Mouse (Mus musculus) liver, embryonic 14.5 days (tissue): Measurements from ENCODE around the gene Sh3d21. TPM values are rescaled to one million over a fixed set of nuclear protein-coding genes. Genes with fewer than 3 reads are reported as not detected.

Experiments
- ATAC-seq: fragments of 200-750 bp; cut with Nextera tagmentation; 2 replicates; pipeline ENCODE4 v1.8.0; 2017; ENCODE audit warnings: moderate number of reproducible peaks, mild to moderate bottlenecking, moderate library complexity; ENCODE audit not compliant: insufficient read depth
- DNase-seq, 3 experiments: peaks; one replicate each; pipeline ENCODE4 v3.0.0-alpha.2; 2012 to 2013; ENCODE audit warnings: low read depth in 3 of 3, low spot score in 3 of 3
- H3K27ac ChIP-seq: fragments of 300-500 bp; sonication (generic); 2 replicates; pipeline ENCODE4 v1.5.1; 2014; ENCODE audit warnings: moderate library complexity, mild to moderate bottlenecking, control low read depth, inconsistent platforms
- H3K27me3 ChIP-seq: fragments of 300-500 bp; sonication (generic); 2 replicates; pipeline ENCODE4 v1.6.1; 2014; ENCODE audit warnings: mild to moderate bottlenecking, low read length, moderate library complexity; ENCODE audit not compliant: control insufficient read depth, insufficient read depth
- H3K36me3 ChIP-seq: fragments of 300-500 bp; sonication (generic); replicated peaks from 2 replicates; pipeline ENCODE4 v1.6.1; 2014; ENCODE audit warnings: low read depth; ENCODE audit not compliant: control insufficient read depth, insufficient read depth
- H3K4me1 ChIP-seq, 2 experiments: fragments of 200-500 bp in 1 of 2; fragments of 300-500 bp in 1 of 2; sonication (generic) in 1 of 2; replicated peaks; 2 replicates each; pipeline ENCODE4 v1.6.1; 2012 to 2014; ENCODE audit warnings: antibody characterized with exemption in 1 of 2, inconsistent platforms in 1 of 2, low read length in 1 of 2; ENCODE audit not compliant: control insufficient read depth in 2 of 2, insufficient read depth in 2 of 2
- H3K4me2 ChIP-seq: fragments of 300-500 bp; sonication (generic); 2 replicates; pipeline ENCODE4 v1.6.1; 2014; ENCODE audit warnings: low read depth, mild to moderate bottlenecking, control low read depth, moderate library complexity
- H3K4me3 ChIP-seq, 2 experiments: fragments of 200-500 bp in 1 of 2; fragments of 300-500 bp in 1 of 2; sonication (generic) in 1 of 2; 2 replicates each; pipeline ENCODE4 v1.5.1; 2012 to 2014; ENCODE audit warnings: low read depth in 2 of 2, low read length in 2 of 2, mild to moderate bottlenecking in 2 of 2, control low read depth in 1 of 2, inconsistent platforms in 1 of 2, moderate library complexity in 1 of 2; ENCODE audit not compliant: insufficient read depth in 1 of 2
- H3K9ac ChIP-seq: fragments of 300-500 bp; sonication (generic); replicated peaks from 2 replicates; pipeline ENCODE4 v1.6.1; 2014; ENCODE audit warnings: mild to moderate bottlenecking, control low read depth, moderate library complexity
- H3K9me3 ChIP-seq: fragments of 300-500 bp; sonication (generic); 2 replicates; pipeline ENCODE4 v1.6.1; 2016; ENCODE audit warnings: low read length, mixed read lengths; ENCODE audit not compliant: control insufficient read depth
- CTCF ChIP-seq: IDR thresholded peaks from 2 replicates; pipeline ENCODE4 v1.5.1; 2016; ENCODE audit warnings: antibody characterized with exemption, low read depth, control low read depth
- EP300 ChIP-seq: IDR thresholded peaks from 2 replicates; pipeline ENCODE4 v1.6.1; 2016; ENCODE audit warnings: antibody characterized with exemption, low read depth
- WGBS: fragments of 180-500 bp; shearing (Covaris S2); extraction: QIAGEN DNeasy Blood & Tissue Kit; methylation state at CpG from one replicate; pipeline ENCODE4 v1.1.7; 2014; ENCODE audit not compliant: insufficient replicate concordance; 5-methylcytosine and 5-hydroxymethylcytosine counted together
- polyA plus RNA-seq, 2 experiments: library from polyadenylated mRNA; depleted of rRNA in 1 of 2; stranded (reverse) in 1 of 2; unstranded in 1 of 2; fragments of >200 nt; fragmentation: Nextera tagmentation in 1 of 2; extraction: Ambion mirVana in 1 of 2; gene quantifications; 2 replicates each; pipeline versions ENCODE4 v1.2.1 to v1.2.3; 2012 to 2014

Gene Sh3d21
- polyA plus RNA-seq, 2 experiments, result 0.46 to 0.93 TPM

DNA sequence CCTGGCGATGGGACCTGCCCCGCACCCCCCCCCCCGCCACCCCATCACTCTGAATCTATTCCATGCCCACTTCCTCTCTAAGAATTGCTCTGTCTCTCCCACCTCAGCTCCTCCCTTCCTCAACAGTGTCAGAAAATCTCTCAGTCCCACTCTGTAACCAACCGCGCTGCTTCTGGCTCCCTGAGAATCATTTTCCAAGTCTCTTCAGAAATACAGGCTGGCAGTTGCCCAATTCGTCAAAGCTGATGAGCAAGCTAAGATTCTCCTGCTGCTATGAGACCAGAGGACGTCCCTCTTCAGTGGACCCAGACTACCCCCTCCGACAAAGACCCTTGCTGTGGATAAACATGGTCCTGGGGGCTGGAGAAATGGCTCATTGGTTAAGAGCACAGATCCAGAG lies 3.8 kb downstream of the Sh3d21 start:
- no peak overlapping the region for H3K4me2 ChIP-seq
- ATAC-seq (no peak), DNase-seq (no peak)
- no peaks in the 10 kb centered on the region for H3K36me3 ChIP-seq
- peaks cover 4 to 19% of the 10 kb centered on the region in 2 experiments for H3K4me1 ChIP-seq
- no peak overlapping the region for H3K27ac ChIP-seq
- no peaks in the 10 kb centered on the region for H3K9me3 ChIP-seq
- TF ChIP-seq EP300 (no peak), CTCF (no peak)
- H3K9ac ChIP-seq, result no peak overlapping the region
- no peaks in the 10 kb centered on the region for H3K27me3 ChIP-seq
- WGBS, result 65% methylated on average over 8 of the region's 8 CpGs
- no peak overlapping the region for H3K4me3 ChIP-seq

DNA sequence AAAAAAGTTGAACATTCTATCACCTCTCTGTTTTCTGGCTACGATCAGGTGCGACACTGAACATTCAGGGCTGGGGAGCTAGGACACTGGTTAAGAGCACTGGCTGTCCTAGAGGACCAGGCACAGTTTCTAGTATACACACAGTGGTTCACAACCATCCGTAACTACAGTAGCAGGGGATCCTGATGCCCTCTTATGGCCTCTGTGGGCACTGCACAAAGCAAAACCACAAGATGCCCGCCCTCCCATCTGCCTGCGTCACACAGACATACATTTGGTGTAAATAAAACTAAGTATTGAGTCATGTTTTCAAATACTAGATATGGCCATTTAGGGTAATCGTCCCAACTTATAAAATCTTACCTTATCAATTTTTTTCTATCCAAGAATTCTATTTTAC lies 5.7 kb downstream of the Sh3d21 start:
- H3K9me3 ChIP-seq, result no peaks in the 10 kb centered on the region
- no peaks in the 10 kb centered on the region for H3K27me3 ChIP-seq
- H3K4me3 ChIP-seq, result no peak overlapping the region
- no peak overlapping the region for H3K4me2 ChIP-seq
- peaks cover 0 to 10% of the 10 kb centered on the region in 2 experiments; a peak in 2 of 4 replicates for H3K4me1 ChIP-seq
- H3K9ac ChIP-seq, result no peak overlapping the region
- no peak overlapping the region for H3K27ac ChIP-seq
- 70% methylated on average over 6 of the region's 6 CpGs for WGBS
- H3K36me3 ChIP-seq, result no peaks in the 10 kb centered on the region
- TF ChIP-seq EP300 (no peak), CTCF (peak; percentile 68)
- DNase-seq (no peak), ATAC-seq (no peak)

DNA sequence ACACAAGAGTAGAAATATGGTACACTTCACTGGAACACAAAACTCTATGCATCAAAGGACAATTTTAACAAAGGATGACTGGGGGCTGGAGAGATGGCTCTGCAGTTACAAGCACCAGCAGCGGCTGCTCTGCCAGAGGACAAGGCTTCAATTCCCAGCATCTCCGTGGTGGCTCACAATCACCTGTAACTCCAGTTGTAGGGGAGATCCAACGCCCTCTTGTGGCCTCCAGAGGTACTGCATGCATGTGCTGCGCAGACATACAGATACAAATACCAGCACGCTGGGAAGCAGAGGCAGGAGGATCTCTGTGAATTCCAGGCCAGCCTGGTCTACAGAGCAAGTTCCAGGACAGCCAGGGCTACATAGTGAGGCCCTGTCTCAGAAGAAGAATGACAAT lies 6.7 kb downstream of the Sh3d21 start:
- H3K9me3 ChIP-seq, result no peaks in the 10 kb centered on the region
- peaks cover 0 to 10% of the 10 kb centered on the region in 2 experiments; a peak in 2 of 4 replicates for H3K4me1 ChIP-seq
- H3K36me3 ChIP-seq, result no peaks in the 10 kb centered on the region
- TF ChIP-seq EP300, result no peak
- peak; percentile 97 for TF ChIP-seq CTCF
- WGBS, result 52% methylated on average over 5 of the region's 5 CpGs
- H3K27me3 ChIP-seq, result no peaks in the 10 kb centered on the region
- no peak for ATAC-seq
- H3K27ac ChIP-seq, result no peak overlapping the region
- no peak for DNase-seq
- no peak overlapping the region for H3K4me2 ChIP-seq
- no peak overlapping the region for H3K9ac ChIP-seq
- H3K4me3 ChIP-seq, result no peak overlapping the region

DNA sequence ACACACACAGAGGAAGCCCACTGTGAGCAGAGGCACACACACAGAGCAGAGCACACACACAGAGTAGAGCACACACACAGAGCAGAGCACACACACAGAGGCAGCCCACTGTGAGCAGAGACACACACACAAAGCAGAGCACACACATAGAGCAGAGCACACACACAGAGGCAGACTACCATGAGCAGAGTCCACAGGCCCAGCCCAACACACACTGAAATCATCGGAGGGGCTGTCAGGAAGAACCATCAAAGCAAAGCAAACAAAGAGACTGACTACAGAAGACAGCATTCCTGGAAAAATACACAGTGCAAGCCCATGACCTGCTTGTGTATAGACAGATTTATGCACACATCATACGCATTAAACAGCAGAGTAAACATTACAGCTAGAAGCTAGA lies 7.4 kb downstream of the Sh3d21 start:
- no peak overlapping the region for H3K9ac ChIP-seq
- no peak overlapping the region for H3K4me2 ChIP-seq
- H3K4me3 ChIP-seq, result no peak overlapping the region
- H3K27ac ChIP-seq, result peak overlapping the region; percentile 8
- no peaks in the 10 kb centered on the region for H3K36me3 ChIP-seq
- ATAC-seq, result peak; percentile 43; the same call in 1 of the 2 replicates
- H3K27me3 ChIP-seq, result no peaks in the 10 kb centered on the region
- TF ChIP-seq CTCF, result no peak
- no peak for TF ChIP-seq EP300
- H3K9me3 ChIP-seq, result no peaks in the 10 kb centered on the region
- 49% methylated on average over 2 of the region's 2 CpGs for WGBS
- H3K4me1 ChIP-seq, result peaks cover 0 to 10% of the 10 kb centered on the region in 2 experiments; a peak in 2 of 4 replicates
- DNase-seq, result no peak

DNA sequence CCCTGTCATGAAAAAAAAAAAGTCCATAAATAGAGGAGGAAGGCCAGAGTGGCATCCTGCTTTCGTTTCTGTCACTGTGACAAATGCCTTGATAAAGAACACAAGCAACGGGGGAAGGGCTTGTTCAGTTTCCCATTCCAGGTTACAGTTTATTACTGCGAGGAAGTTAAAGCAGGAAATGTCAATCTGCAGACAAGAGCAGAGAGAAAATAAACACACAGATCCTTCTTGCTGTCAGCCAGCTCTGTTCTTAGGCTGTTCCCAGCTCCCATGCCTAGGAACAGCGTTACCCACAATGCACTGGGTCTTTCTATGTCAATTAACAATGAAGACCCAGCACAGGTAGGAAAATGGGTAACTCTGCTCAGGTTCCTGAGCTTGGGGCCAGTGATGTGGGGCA lies 8.1 kb downstream of the Sh3d21 start:
- no peak overlapping the region for H3K4me2 ChIP-seq
- 14% methylated on average over 4 of the region's 4 CpGs for WGBS
- no peak overlapping the region for H3K4me3 ChIP-seq
- no peaks in the 10 kb centered on the region; the same call in 1 of the 2 replicates for H3K27me3 ChIP-seq
- ATAC-seq (no peak), DNase-seq (no peak)
- peaks cover 0 to 14% of the 10 kb centered on the region in 2 experiments; a peak in 2 of 4 replicates for H3K4me1 ChIP-seq
- H3K9me3 ChIP-seq, result no peaks in the 10 kb centered on the region
- no peak overlapping the region for H3K9ac ChIP-seq
- no peak overlapping the region; the same call in 1 of the 2 replicates for H3K27ac ChIP-seq
- H3K36me3 ChIP-seq, result no peaks in the 10 kb centered on the region
- no peak for TF ChIP-seq CTCF
- no peak for TF ChIP-seq EP300
